Mouse (Mus musculus): Measurements from ENCODE around the gene Defb30.

Defb30 gene

GRCm38 (mm10) chr14:63049910-63050370, at the start of gene Defb30:
Gene Defb30 (minus strand): TSS chr14:63049960.
- DNase-seq (ENCODE audit: low spot score in 2 of 2), result no peak

- peak; percentile 84 to 87 for DNase-seq (ENCODE audit: low spot score in 2 of 2)
Observed at GRCm38 (mm10) chr14:63067708-63068107, 17.9 kb upstream of the Defb30 start.

- peak; percentile 71 to 76 for DNase-seq (ENCODE audit: low spot score in 2 of 2)
Observed at GRCm38 (mm10) chr14:63066630-63067310, 17.0 kb upstream of the Defb30 start.

GRCm38 (mm10) chr14:63065391-63065790, 15.6 kb upstream of the Defb30 start:
- DNase-seq (ENCODE audit: low spot score in 2 of 2), result no peak

GRCm38 (mm10) chr14:63062184-63062583, 12.4 kb upstream of the Defb30 start:
- DNase-seq (ENCODE audit: low spot score in 2 of 2), result no peak

GRCm38 (mm10) chr14:63060361-63060760, 10.6 kb upstream of the Defb30 start:
- DNase-seq (ENCODE audit: low spot score in 2 of 2), result no peak

GRCm38 (mm10) chr14:63054729-63055128, 5.0 kb upstream of the Defb30 start:
- DNase-seq (ENCODE audit: low spot score in 2 of 2), result peak; percentile 82 to 83

- DNase-seq (ENCODE audit: low spot score in 2 of 2), result peak in 1 of 2 experiments; percentile 65
Observed at GRCm38 (mm10) chr14:63050769-63051168, 1.0 kb upstream of the Defb30 start.

GRCm38 (mm10) chr14:63046691-63047090, 3.1 kb downstream of the Defb30 start, which contains the start of gene Defb42:
Gene Defb42 (plus strand): TSS chr14:63046991.
- no peak for DNase-seq (ENCODE audit: low spot score in 2 of 2)

GRCm38 (mm10) chr14:63020524-63021156, 29.1 kb downstream of the Defb30 start:
- no peak for DNase-seq (ENCODE audit: low spot score in 2 of 2)

- DNase-seq (ENCODE audit: low spot score in 2 of 2), result no peak
Observed at GRCm38 (mm10) chr14:63014667-63015066, 35.1 kb downstream of the Defb30 start.

GRCm38 (mm10) chr14:63013082-63013481, 36.7 kb downstream of the Defb30 start:
- no peak for DNase-seq (ENCODE audit: low spot score in 2 of 2)

GRCm38 (mm10) chr14:63011471-63011870, 38.3 kb downstream of the Defb30 start, which contains the start of gene Defb43:
Gene Defb43 (plus strand): TSS chr14:63011771.
- DNase-seq (ENCODE audit: low spot score in 2 of 2), result no peak

- DNase-seq (ENCODE audit: low spot score in 2 of 2), result no peak
Observed at GRCm38 (mm10) chr14:63002588-63002987, 47.2 kb downstream of the Defb30 start.

GRCm38 (mm10) chr14:62998977-62999376, 50.8 kb downstream of the Defb30 start:
- DNase-seq (ENCODE audit: low spot score in 2 of 2), result no peak

- DNase-seq (ENCODE audit: low spot score in 2 of 2), result no peak
Observed at GRCm38 (mm10) chr14:62997777-62998176, 52.0 kb downstream of the Defb30 start, which contains the start of gene Defb47. Gene Defb47 (plus strand): TSS chr14:62998077.

- DNase-seq (ENCODE audit: low spot score in 2 of 2), result no peak
Observed at GRCm38 (mm10) chr14:62991849-62992510, 57.8 kb downstream of the Defb30 start.

- DNase-seq (ENCODE audit: low spot score in 2 of 2), result no peak
Observed at GRCm38 (mm10) chr14:62991271-62991670, 58.5 kb downstream of the Defb30 start.

GRCm38 (mm10) chr14:62984410-62984809, 65.3 kb downstream of the Defb30 start, which contains the start of gene Defb48:
Gene Defb48 (minus strand): TSS chr14:62984510.
- DNase-seq (ENCODE audit: low spot score in 2 of 2), result no peak
